8 mouse cellular contexts compared by ENCODE assay signal in the genomic region with DNA sequence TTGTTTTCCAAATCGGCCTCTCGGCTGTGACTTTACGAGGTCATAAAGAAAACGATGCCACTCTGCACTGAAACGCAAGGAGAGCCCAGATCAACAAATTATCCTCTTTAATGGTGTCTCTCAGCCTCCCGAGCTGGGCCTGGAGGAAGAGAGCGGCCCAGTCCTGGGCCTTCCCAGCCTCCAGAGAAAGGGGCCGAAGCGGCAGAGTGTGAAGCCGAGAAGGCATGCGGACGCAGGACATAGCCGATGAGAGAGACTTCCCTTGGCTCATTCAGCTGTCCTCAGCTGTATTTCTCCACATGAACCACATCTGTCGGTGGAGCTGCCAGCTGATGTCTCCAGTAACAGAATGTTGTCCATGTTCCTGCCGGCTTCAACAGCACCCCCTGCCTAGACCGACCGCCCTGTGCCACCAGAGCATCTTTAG.
DNase-seq lines count a peak whose midpoint lies in the region; ATAC-seq lines count a peak whose summit lies in the region.

No protein-coding gene starts in this region.

- intact Hi-C loops in left cerebral cortex, postnatal 36 days (cut with DNase I), result no loop called here

- 0 out of 2 replicates have a peak, but pooled peaks cover 3% of the 10 kb centered on the region for H3K27me3 ChIP-seq in kidney, embryonic 14.5 days (ENCODE audit: control insufficient read depth, insufficient read depth, low read length)
- no peaks in the 10 kb centered on the region for H3K27me3 ChIP-seq in embryonic facial prominence, embryonic 15.5 days
- no peaks in the 10 kb centered on the region for H3K27me3 ChIP-seq in intestine, embryonic 14.5 days (replicated peaks; ENCODE audit: control insufficient read depth, insufficient read depth, low read length)
- H3K27me3 ChIP-seq in neural tube, embryonic 12.5 days (replicated peaks), result 0 out of 2 replicates have a peak, but pooled peaks cover 3% of the 10 kb centered on the region

- ATAC-seq in kidney, embryonic 14.5 days (ENCODE audit: low FRiP score, low TSS enrichment), result peak; percentile 66; the same call in 1 of the 2 replicates
- ATAC-seq in embryonic facial prominence, embryonic 15.5 days (ENCODE audit: insufficient number of reproducible peaks, low FRiP score, low TSS enrichment, low read depth), result 0 out of 2 replicates have a peak, but pooled peaks have one; percentile 44
- ATAC-seq in intestine, embryonic 14.5 days (replicated peaks; ENCODE audit: low FRiP score, low TSS enrichment, low read depth), result no peak
- ATAC-seq in neural tube, embryonic 12.5 days (ENCODE audit: low FRiP score, low read depth), result peak; percentile 17

- no peaks in the 10 kb centered on the region for H3K36me3 ChIP-seq in kidney, embryonic 14.5 days (ENCODE audit: control insufficient read depth, insufficient read depth, low read length)
- no peaks in the 10 kb centered on the region for H3K36me3 ChIP-seq in embryonic facial prominence, embryonic 15.5 days
- no peaks in the 10 kb centered on the region for H3K36me3 ChIP-seq in intestine, embryonic 14.5 days (ENCODE audit: control insufficient read depth, insufficient read depth, low read length)
- H3K36me3 ChIP-seq in neural tube, embryonic 12.5 days, result no peaks in the 10 kb centered on the region

- H3K4me2 ChIP-seq in kidney, embryonic 14.5 days (replicated peaks; ENCODE audit: low read depth, low read length), result peak overlapping the region; percentile 34
- 0 out of 2 replicates have a peak overlapping the region, but pooled peaks have one; percentile 2 for H3K4me2 ChIP-seq in embryonic facial prominence, embryonic 15.5 days (replicated peaks)
- H3K4me2 ChIP-seq in intestine, embryonic 14.5 days (ENCODE audit: low read length), result peak overlapping the region; percentile 16; the same call in 1 of the 2 replicates
- peak overlapping the region; percentile 44 for H3K4me2 ChIP-seq in neural tube, embryonic 12.5 days (replicated peaks)

- DNase-seq in kidney, adult 9 months, result no peak
- peak; percentile 65 for DNase-seq in intestine, embryonic 14.5 days (ENCODE audit: low spot score)
- DNase-seq in urinary bladder, postnatal 36 days (ENCODE audit: low spot score in 2 of 2), result no peak
- no peak for DNase-seq in left cerebral cortex, postnatal 36 days (ENCODE audit: low spot score in 2 of 2)
- DNase-seq in spleen, postnatal 10 days (ENCODE audit: low spot score in 2 of 2), result no peak

- H3K9ac ChIP-seq in kidney, embryonic 14.5 days (ENCODE audit: low read depth, low read length), result peak overlapping the region; percentile 40; the same call in 1 of the 2 replicates
- no peak overlapping the region for H3K9ac ChIP-seq in embryonic facial prominence, embryonic 15.5 days
- no peak overlapping the region for H3K9ac ChIP-seq in intestine, embryonic 14.5 days (ENCODE audit: low read length)
- no peak overlapping the region for H3K9ac ChIP-seq in neural tube, embryonic 12.5 days

- peak overlapping the region; percentile 2; the same call in 1 of the 2 replicates for H3K4me3 ChIP-seq in kidney, embryonic 14.5 days (ENCODE audit: low read length)
- H3K4me3 ChIP-seq in embryonic facial prominence, embryonic 15.5 days (replicated peaks), result no peak overlapping the region
- H3K4me3 ChIP-seq in intestine, embryonic 14.5 days (ENCODE audit: low read depth, low read length), result no peak overlapping the region
- no peak overlapping the region for H3K4me3 ChIP-seq in neural tube, embryonic 12.5 days

- peak overlapping the region; percentile 65; the same call in 1 of the 2 replicates for H3K27ac ChIP-seq in kidney, embryonic 14.5 days (ENCODE audit: low read depth, low read length)
- 0 out of 2 replicates have a peak overlapping the region, but pooled peaks have one; percentile 39 for H3K27ac ChIP-seq in embryonic facial prominence, embryonic 15.5 days (replicated peaks)
- H3K27ac ChIP-seq in intestine, embryonic 14.5 days (ENCODE audit: low read depth), result no peak overlapping the region
- peak overlapping the region; percentile 57; the same call in 1 of the 2 replicates for H3K27ac ChIP-seq in neural tube, embryonic 12.5 days

- WGBS in kidney, embryonic 14.5 days, result 6% methylated on average over 17 of the region's 17 CpGs
- WGBS in embryonic facial prominence, embryonic 15.5 days, result 53% methylated on average over 17 of the region's 17 CpGs
- WGBS in intestine, embryonic 14.5 days, result 30% methylated on average over 17 of the region's 17 CpGs
- WGBS in neural tube, embryonic 12.5 days, result 12% methylated on average over 17 of the region's 17 CpGs

- no peaks in the 10 kb centered on the region for H3K9me3 ChIP-seq in kidney, embryonic 14.5 days (ENCODE audit: control insufficient read depth, low read length)
- no peaks in the 10 kb centered on the region for H3K9me3 ChIP-seq in embryonic facial prominence, embryonic 15.5 days (replicated peaks)
- H3K9me3 ChIP-seq in intestine, embryonic 14.5 days (ENCODE audit: control insufficient read depth, low read length), result no peaks in the 10 kb centered on the region
- H3K9me3 ChIP-seq in neural tube, embryonic 12.5 days, result no peaks in the 10 kb centered on the region

- peaks cover 25% of the 10 kb centered on the region for H3K4me1 ChIP-seq in kidney, embryonic 14.5 days (ENCODE audit: control insufficient read depth, insufficient read depth, low read length)
- H3K4me1 ChIP-seq in embryonic facial prominence, embryonic 15.5 days, result peaks cover 24% of the 10 kb centered on the region; the same call in 1 of the 2 replicates
- peaks cover 21% of the 10 kb centered on the region for H3K4me1 ChIP-seq in intestine, embryonic 14.5 days (replicated peaks; ENCODE audit: control insufficient read depth, insufficient read depth, low read length)
- H3K4me1 ChIP-seq in neural tube, embryonic 12.5 days, result peaks cover 39% of the 10 kb centered on the region
